Mouse (Mus musculus) left cerebral cortex, adult 2 months (tissue): ENCODE data around the gene Tbce. TPM values are rescaled to one million over a fixed set of nuclear protein-coding genes. Genes with fewer than 3 reads are reported as not detected.
"Not testable (repeated sequence)": the region's sequence is repeated elsewhere in the genome, so short reads cannot be mapped to it uniquely, and the experiment has no call there.

Experiments used
- DNase-seq, 2 experiments: peaks; one replicate each; pipeline ENCODE4 v3.0.0; 2021 to 2022; ENCODE audit warnings: low spot score in 2 of 2, mixed read lengths in 1 of 2; ENCODE audit errors: extremely low spot score in 1 of 2
- H3K27ac ChIP-seq: fragments of 200-600 bp; 2 replicates; pipeline ENCODE4 v1.8.1; 2022
- H3K4me3 ChIP-seq: fragments of 200-600 bp; 2 replicates; pipeline ENCODE4 v1.8.1; 2022
- CTCF ChIP-seq: fragments of 200-600 bp; IDR thresholded peaks from 2 replicates; pipeline ENCODE4 v1.8.1; 2022; ENCODE audit warnings: antibody characterized with exemption, mild to moderate bottlenecking, moderate library complexity
- intact Hi-C: fragments of 180-260 bp; cut with DNase I; formaldehyde crosslinking; loops from one replicate; pipeline ENCODE4 v1.15.1; 2025
- total RNA-seq, 2 experiments: library from RNA; stranded (reverse); gene quantifications; 2 replicates each; pipeline ENCODE4 v1.2.3; 2021

The Tbce gene
- total RNA-seq, 2 experiments from 2014 or later, result 79.8 to 85.0 TPM

DNA sequence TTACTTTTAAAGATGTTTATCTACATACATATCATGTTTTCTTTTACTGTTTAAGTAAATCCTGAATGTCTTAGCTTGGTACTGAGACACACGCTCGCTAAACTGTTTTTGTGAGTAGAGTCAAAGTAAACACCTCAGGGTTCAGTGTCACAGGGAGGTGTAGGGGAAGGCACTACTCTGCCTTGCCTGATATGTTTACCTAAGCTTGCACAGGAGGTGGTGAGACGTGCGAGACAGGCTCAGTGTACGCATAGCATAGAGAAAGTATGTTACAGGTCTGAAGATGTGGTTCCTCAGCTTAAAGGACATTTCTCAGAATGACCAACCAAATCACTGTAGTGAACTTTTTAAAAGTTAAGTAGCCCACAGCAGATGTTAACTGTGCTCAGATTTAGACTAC lies 42.0 kb downstream of the Tbce start:
- no peak overlapping the region for H3K27ac ChIP-seq
- no peak for DNase-seq
- no peak overlapping the region for H3K4me3 ChIP-seq
- intact Hi-C loops, result loop anchor here (10.0 kb wide), 1 partner anchor 113 kb away; no protein-coding TSS in a partner anchor
- TF ChIP-seq CTCF, result no peak

DNA sequence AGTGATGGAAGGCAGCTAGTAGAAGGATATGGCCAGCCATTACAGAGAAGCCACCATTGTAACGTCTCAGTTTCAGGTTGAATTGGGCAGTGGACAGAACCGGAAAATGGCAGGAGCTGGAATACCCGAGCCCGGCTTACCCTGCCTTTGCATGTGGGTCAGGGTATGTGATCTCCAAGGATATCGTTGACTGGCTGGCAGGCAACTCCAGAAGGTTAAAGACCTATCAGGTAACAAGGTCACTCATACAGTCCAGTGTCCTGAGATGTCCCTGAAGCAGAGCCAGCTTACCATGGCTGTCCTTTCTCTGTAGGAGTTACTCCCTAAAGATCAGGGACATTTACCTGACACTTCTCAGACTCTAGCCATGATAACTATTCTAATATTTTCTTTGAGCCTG lies 44.4 kb downstream of the Tbce start:
- no peak for DNase-seq
- Histone ChIP-seq H3K4me3 (no peak overlapping the region), H3K27ac (no peak overlapping the region)
- intact Hi-C loops, result loop anchor here (10.0 kb wide), 1 partner anchor 110 kb away; no protein-coding TSS in a partner anchor
- no peak for TF ChIP-seq CTCF

DNA sequence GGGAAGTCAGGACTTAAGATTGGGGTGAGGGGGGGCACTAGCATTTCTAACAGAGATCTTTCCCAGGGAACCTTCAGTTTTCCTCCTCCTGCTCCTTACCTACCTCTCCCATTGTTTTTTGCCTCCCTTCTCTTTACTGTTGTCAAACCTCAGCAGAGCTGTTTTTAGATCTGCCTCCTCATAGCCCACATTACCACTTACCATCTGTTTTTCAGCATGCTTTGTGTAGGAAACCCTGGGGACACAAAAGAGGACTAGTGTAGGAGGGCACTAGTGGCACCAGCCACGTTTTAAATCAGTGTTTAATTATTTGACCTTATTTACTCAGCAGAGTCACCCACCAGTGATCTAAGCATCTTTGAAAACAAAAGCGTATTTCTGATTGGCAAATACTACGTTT lies 46.4 kb downstream of the Tbce start:
- intact Hi-C loops, result loop anchor here (1.0 to 10.0 kb wide), 2 partner anchors 39 to 108 kb away; partner anchors contain the start of gene B3galnt2
- Histone ChIP-seq H3K4me3 (no peak overlapping the region), H3K27ac (peak overlapping the region; percentile 62)
- no peak for DNase-seq
- no peak for TF ChIP-seq CTCF

DNA sequence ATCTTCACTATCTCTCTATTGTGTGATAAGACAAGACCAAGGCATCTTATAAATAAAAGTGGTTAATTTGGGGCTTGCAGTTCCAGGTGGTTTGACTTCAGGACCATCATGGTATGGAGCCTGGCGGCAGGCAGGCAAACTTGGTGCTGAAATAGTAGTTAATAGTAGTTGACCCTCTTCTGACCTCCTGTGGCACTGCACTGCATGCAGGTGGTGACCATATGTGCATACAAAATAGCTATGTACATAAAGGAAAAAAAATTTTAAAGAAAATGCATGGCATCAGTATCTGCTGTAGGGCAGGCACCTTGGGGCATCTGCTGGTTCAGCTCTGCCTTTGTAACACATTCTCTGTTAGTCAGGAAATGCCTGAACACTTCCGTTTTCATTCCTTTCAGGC lies 49.0 kb downstream of the Tbce start:
- Histone ChIP-seq H3K27ac (no peak overlapping the region), H3K4me3 (no peak overlapping the region)
- intact Hi-C loops, result loop anchor here (10.0 kb wide), 1 partner anchor 106 kb away; no protein-coding TSS in a partner anchor
- DNase-seq, result no peak
- no peak for TF ChIP-seq CTCF

DNA sequence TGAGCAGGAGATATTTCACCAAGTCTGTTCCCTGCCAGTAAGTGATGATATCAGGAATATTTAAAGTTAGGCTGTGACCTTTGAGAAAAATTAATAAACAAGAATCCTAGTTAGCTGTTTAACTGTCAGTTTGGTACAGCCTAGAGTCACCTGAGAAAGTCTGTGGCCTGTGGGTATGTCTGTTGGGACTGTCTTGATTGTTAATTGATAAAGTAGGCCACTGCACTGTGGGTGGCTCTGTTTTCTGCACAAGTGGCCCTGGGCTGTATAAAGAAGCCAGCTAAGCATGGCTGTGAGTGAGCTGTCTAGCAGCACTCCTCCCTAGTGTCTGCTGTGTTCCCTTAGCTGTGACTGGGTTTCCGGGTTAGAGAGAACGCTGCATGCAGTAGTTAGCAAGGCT lies 50.3 kb downstream of the Tbce start:
- no peak overlapping the region for H3K27ac ChIP-seq
- TF ChIP-seq CTCF, result no peak
- no peak for DNase-seq
- intact Hi-C loops, result no loop called here
- no peak overlapping the region for H3K4me3 ChIP-seq

DNA sequence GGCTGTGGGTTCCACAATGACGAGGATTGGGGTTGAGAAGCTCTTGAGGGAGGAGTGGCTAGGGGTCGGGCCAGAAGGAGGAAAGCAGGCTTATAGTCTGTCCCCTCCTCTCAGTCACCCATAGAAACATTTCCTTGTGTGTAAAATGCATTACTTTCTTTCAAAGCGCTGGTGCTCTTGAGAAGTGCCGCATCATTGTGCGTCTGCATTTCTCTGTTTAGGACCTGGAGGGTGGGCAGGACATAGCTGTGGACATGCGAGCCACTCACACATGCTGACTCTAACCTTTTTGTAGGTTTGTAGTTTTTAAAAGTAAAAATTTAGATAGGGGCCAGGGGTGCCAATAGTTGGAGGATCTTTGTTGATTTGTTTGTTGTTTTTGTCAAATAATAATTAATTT lies 55.9 kb downstream of the Tbce start:
- intact Hi-C loops, result no loop called here
- TF ChIP-seq CTCF, result no peak
- Histone ChIP-seq H3K27ac (no peak overlapping the region), H3K4me3 (no peak overlapping the region)
- DNase-seq, result no peak

DNA sequence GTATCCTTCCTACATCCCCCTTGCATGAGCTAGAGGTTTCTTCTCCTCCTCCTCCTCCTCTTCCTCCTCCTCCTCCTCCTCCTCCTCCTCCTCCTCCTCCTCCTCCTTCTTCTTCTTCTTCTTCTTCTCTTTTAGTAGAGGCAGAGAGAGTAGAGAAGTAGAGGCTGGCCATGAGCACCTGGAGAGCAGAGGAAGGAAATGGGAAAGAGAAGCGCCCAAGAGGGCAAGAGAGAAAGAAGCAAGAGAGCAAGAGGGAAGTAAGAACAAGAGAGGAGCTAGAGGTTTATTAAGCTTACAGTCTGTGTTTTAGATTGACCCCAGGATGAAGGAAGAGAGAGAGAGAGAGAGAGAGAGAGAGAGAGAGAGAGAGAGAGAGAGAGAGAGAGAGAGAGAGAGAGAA lies 57.6 kb downstream of the Tbce start:
- intact Hi-C loops, H3K27ac ChIP-seq, DNase-seq, H3K4me3 ChIP-seq: not testable (repeated sequence)

DNA sequence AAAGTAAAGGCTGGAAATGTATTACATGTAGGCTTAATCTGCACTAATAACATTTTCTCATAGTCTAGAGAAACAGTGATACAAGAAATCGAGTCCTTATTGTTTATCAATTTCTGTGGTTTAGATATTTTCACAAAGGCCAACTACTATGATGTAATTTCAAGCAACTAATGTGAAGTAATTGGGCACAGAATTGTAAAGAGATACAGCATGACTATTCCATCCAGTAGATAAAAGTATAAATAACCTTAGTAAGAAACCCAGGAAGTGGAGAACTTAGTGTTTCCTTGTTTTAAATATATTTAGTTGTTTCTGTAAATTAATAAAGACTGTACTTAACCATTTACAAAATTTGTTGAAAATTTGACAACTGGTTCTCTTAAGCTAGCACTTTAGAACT lies 69.6 kb downstream of the Tbce start:
- no peak for TF ChIP-seq CTCF
- no peak overlapping the region for H3K27ac ChIP-seq
- intact Hi-C loops, result no loop called here
- no peak overlapping the region for H3K4me3 ChIP-seq
- DNase-seq, result no peak

DNA sequence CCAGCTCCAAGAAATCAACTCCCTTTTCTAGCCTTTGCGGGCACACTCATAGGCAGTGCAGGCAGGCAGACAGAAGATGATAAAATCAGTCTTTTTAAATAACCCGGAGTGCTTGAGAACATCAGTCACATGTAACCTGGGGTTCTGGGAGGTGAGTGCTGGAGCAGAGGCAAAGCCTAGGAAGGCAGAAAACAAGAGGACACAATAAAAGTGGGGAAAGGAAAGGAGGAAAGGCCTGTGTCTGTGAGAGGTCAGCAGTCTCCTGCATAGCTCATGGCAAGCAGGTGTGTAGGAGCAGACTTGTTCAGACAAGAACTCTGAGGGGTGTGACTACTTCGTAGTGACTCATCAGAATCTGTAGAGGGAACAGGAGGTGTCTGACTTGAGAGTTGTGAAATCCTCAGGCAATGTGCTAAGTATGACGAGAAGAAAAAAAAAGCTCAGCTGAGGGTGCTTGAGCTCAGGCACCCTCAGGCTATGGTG lies 70.8 kb downstream of the Tbce start:
- intact Hi-C loops, result no loop called here
- DNase-seq, result peak; percentile 22 to 23
- no peak for TF ChIP-seq CTCF
- no peak overlapping the region for H3K4me3 ChIP-seq
- H3K27ac ChIP-seq, result no peak overlapping the region

DNA sequence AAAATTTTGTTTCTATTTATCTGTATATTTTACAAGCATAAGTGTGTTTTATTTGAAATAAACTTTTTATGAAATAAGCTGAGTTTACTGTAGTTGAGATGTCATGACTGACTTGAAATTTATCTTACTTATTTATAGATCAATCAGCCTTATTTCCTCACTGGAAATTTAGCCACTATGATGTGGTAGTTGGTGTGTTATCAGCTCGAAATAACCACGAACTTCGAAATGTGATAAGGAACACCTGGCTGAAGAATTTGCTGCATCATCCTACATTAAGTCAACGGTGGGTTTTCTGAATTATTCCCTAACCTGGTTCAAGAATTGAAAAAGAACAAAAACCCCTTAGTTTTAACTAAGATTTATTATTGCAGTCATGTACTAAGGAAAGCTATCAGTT lies 73.3 kb downstream of the Tbce start:
- H3K27ac ChIP-seq, result no peak overlapping the region
- no peak for TF ChIP-seq CTCF
- DNase-seq, result no peak
- intact Hi-C loops, result no loop called here
- H3K4me3 ChIP-seq, result no peak overlapping the region

DNA sequence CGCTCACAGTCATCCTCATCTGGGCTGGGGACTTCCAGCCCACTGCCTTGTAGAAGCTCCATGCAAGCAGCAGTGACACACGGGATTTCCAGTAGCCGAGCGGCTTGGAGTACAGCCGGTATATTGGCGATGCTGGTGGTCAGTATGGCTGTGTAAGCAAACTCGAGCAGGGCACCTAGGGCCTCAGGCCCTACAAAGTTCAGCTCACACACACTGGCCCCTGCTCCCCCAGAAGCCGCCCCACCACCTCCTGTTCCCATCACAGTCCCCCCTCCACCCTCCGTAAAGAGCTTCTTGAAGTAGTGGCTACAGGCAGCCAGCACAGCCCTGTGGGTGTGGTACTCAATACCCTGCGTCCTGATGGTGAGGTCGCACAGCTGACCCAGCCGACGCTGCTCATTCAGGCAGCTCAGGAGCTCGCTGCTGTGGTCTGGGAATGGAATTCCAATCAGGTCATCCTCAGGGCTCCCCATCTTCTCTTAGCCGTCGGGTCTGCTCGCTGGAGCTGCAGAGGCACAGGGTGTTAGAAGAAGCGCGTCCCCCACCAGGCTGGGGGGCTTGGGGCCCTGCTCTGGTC lies 74.0 kb downstream of the Tbce start:
- intact Hi-C loops, result no loop called here
- DNase-seq, result no peak
- no peak overlapping the region for H3K27ac ChIP-seq
- no peak overlapping the region for H3K4me3 ChIP-seq
- no peak for TF ChIP-seq CTCF

DNA sequence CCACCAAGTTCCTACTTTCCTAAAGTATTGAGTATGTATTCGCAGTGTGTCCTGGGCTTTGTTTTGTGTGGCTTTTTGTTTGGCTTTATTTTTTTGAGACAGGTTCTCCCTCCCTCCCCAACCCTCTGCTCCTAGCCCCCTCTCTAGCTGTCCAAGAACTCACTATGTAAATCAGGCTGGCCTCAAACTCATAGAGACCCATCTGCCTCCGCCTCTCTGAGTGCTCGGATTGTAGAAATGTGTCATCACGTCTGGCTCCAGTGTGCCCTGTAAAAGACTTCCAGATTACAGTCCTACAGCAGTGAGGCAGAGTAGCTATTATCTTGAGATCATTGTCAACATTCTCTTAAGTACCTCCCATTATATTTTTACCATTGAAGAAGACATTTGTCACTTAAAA lies 78.4 kb downstream of the Tbce start:
- DNase-seq, result no peak
- TF ChIP-seq CTCF, result no peak
- Histone ChIP-seq H3K4me3 (no peak overlapping the region), H3K27ac (no peak overlapping the region)
- intact Hi-C loops, result no loop called here

DNA sequence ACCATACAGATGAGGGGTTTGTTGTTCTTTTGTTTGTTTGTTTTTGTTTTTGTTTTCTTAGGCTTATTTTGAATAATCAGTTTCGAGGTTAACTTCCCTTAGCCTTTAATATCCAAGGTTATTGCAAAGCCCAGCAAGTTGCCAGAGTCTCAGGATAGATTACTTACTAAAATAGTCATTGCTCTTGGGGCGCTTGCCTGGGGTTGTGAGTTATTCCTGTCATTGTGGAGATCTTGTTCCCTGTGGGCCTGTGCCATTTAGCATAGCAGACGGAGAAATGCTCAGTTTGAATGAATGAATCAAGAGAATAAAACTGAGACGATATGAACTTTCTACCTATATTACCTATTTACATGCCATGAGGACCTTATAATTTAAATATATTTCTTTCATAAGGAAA lies 79.2 kb downstream of the Tbce start:
- no peak for DNase-seq
- intact Hi-C loops, result no loop called here
- Histone ChIP-seq H3K4me3 (no peak overlapping the region), H3K27ac (no peak overlapping the region)
- no peak for TF ChIP-seq CTCF
